Mouse (Mus musculus) adrenal gland, postnatal 10 days (tissue): ENCODE results near the gene Sprr2a2. TPM values are rescaled to one million over a fixed set of nuclear protein-coding genes. Genes with fewer than 3 reads are reported as not detected.
"Not testable (repeated sequence)": the region's sequence is repeated elsewhere in the genome, so short reads cannot be mapped to it uniquely, and the experiment has no call there.

ENCODE experiments used
- DNase-seq: peaks from one replicate; pipeline ENCODE4 v3.0.0; 2021; ENCODE audit warnings: mixed read lengths
- total RNA-seq, 2 experiments: library from RNA; stranded (reverse); gene quantifications; 2 replicates each; pipeline ENCODE4 v1.2.3; 2021

The Sprr2a2 gene
- total RNA-seq, 2 experiments from 2014 or later = not detected

DNA sequence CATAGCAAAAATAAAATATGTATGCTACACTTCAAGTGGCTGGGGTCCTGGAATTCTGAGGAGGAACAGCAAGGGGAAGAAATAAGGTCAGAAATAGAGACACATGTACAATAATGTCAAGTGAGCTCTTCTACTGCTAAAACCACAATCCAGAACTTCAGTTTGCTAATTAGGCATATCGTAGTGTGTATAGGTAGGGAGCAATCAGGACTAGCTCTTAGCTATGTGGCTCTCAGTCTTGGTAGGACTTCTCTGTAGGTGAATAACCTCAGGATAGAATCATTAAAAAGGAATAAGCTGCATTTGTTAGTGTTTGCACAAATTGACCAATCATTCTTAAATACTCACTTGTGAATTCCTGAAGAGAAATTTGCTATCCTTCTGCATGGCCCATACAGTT is 58.3 kb downstream of the Sprr2a2 start:
- not testable (repeated sequence) for DNase-seq

DNA sequence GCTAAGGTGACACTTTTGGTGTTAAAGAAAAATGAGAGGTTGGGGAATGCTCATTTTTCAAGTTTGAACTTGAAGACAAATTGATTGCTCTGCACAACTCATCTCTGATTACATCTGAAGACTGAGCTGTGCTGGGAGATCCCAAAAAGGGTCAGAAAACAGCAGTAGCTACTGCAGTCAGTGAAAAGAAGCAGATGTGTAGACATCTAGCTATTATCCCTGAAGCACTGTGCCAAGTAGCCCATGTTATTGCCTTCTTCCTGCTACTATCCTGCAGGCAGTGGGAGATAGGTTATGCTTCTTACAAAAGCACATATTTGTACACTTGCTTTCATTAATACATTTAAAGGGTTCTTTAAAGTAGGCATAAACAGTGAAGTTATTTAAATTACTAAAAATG is 63.9 kb downstream of the Sprr2a2 start:
- DNase-seq = not testable (repeated sequence)

DNA sequence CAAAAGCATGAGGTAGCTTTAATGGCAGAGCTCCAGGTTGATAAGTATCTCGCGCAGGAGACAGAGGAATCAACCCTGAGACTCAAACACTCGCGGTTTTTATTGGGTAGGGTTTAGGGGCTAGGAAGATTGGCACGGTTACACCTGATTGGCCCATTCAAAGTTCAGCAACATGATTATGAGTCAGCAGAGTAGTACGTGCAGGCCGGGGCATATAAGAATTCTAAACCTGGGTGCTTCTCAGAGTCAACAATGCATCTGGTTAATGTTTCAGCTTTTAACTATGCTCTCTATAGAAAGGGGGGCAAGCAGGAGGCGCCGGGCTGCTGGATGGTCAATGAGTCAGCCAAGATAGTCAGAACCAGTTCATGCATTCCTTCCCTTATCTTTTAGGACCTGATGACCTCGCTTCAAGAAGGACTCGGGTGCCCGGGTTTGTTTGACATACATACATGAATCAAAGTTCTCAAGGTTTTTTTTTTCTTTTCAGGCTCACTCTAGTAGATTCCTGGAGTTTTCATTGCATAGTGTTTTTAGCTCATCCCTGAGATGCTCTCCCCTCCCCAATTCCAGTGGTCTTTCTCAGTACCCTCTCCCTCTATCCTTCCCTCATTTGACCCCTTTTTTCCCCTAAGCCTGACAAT is 65.4 kb downstream of the Sprr2a2 start:
- DNase-seq = not testable (repeated sequence)

DNA sequence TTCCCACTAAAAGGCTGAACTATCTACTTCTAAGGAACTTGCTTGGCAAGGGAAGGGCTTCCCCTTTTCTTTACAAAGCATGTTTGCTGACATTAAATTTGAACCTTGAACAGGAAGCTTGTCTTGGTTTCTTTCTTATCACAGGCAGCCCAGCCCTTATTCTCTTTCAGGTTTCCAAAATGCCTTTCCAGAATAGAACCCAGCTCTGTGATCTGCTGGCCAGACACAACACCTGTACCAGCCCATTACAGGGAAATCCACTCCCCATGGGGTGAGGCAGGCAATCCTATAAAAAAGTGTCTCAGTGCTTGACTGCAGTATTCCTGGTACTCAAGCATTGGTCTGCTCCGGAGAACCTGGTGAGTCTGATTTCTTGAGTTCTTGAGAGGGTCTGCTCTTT is 69.4 kb downstream of the Sprr2a2 start, which contains the start of gene Sprr2a3:
Gene Sprr2a3 (plus strand): TSS at position 317 of the 400 bp plus-strand sequence.
- not testable (repeated sequence) for DNase-seq

DNA sequence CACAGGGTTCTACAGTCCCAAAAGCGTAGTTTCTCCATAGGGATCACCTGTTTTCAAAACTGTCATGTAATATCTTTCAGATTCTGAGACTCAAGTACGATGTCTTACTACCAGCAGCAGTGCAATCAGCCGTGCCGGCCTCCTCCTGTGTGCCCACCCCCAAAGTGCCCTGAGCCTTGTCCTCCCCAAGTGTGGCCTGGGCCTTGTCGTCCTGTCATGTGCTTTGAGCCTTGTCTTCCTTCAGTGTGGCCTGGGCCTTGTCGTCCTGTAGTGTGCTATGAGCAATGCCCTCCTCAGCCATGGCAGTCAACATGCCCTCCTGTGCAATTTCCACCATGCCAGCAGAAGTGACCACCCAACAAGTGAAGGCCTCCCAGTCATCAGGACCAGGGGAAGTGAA is 72.8 kb downstream of the Sprr2a2 start:
- not testable (repeated sequence) for DNase-seq

Other genes with a start within 250 kb of the Sprr2a2 start
- gene Pglyrp3, start 201.3 kb upstream of the Sprr2a2 start, total RNA-seq = not detected
- not detected for gene Lor, start 132.8 kb upstream of the Sprr2a2 start, total RNA-seq
- gene Prr9, start 92.0 kb upstream of the Sprr2a2 start, total RNA-seq = not detected
- gene Lelp1, start 73.2 kb upstream of the Sprr2a2 start, total RNA-seq = not detected
- gene Sprr2a1, start 121 bp upstream of the Sprr2a2 start, total RNA-seq = not detected
- not detected for gene Sprr2a3, start 69.5 kb downstream of the Sprr2a2 start, total RNA-seq
- not detected for gene Sprr2b, start 100.7 kb downstream of the Sprr2a2 start, total RNA-seq
- gene Sprr2d, start 123.2 kb downstream of the Sprr2a2 start, total RNA-seq = not detected
- gene Sprr2e, start 136.2 kb downstream of the Sprr2a2 start, total RNA-seq = not detected
- gene Sprr2f, start 149.3 kb downstream of the Sprr2a2 start, total RNA-seq = not detected
- gene Sprr2h, start 169.8 kb downstream of the Sprr2a2 start, total RNA-seq = not detected
- gene Sprr2i, start 192.1 kb downstream of the Sprr2a2 start, total RNA-seq = not detected
- gene Sprr2j-ps, start 202.2 kb downstream of the Sprr2a2 start, total RNA-seq = not detected
- gene Gm9774, start 213.5 kb downstream of the Sprr2a2 start, total RNA-seq = 10 to 100 TPM in 1 of 2 experiments, 1 to 10 TPM in 1; 8.2 to 10.7 TPM
- not detected for gene Sprr2k, start 216.7 kb downstream of the Sprr2a2 start, total RNA-seq
- not detected for gene Sprr1b, start 222.9 kb downstream of the Sprr2a2 start, total RNA-seq
- gene Sprr3, start 242.8 kb downstream of the Sprr2a2 start, total RNA-seq = not detected